Mouse (Mus musculus): Measurements from ENCODE around the gene Tshr.

- TF ChIP-seq POLR2A (IDR thresholded peaks at IDR 0.05; ENCODE audit: borderline replicate concordance, extremely low read depth, insufficient read depth, insufficient read length, poor library complexity, severe bottlenecking) (no peak), CTCF (IDR thresholded peaks at IDR 0.05; ENCODE audit: borderline replicate concordance, extremely low read depth, insufficient read depth, insufficient read length) (no peak)
Observed at GRCm38 (mm10) chr12:91534514-91534913, 150.2 kb downstream of the Tshr start.

Measured in brain, embryonic 14.5 days (tissue).